Mouse (Mus musculus) R1 (cell line): ENCODE results near the gene Rasgrp2.

Experiments used
- DNase-seq: peaks from one replicate; pipeline ENCODE4 v3.0.0-alpha.2; 2018; ENCODE audit warnings: low read depth, low spot score

Rasgrp2 gene

DNA sequence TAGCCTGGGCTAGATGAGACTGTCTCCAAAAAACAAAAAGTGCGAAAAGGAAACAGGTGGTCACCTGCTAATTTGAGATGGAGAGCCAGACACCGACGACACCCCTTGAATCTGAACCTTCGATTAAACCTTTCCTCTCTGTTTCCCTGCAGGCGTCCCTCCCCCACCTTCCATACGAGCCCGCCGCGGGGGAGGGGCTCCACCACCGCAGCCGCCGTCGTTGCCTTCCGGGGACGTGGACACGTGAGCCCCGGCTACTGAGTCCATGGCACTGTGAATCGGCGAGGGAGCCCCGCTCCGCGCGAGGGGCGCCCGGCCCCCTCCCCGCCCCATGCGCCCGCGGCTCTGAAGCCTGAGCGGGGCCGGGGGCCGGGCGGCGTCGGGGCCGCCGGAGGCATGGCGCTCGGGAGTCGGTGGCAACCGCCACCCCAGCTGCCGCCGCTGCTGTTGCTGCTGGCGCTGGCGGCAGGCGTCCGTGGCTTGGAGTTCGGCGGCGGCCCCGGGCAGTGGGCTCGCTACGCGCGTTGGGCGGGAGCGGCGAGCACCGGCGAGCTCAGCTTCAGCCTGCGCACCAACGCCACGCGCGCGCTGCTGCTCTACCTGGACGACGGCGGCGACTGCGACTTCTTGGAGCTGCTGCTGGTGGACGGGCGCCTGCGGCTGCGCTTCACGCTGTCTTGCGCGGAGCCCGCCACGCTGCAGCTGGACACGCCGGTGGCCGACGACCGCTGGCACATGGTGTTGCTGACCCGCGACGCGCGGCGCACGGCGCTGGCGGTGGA is 28.7 kb downstream of the Rasgrp2 start:
- peak; percentile 47 for DNase-seq

DNA sequence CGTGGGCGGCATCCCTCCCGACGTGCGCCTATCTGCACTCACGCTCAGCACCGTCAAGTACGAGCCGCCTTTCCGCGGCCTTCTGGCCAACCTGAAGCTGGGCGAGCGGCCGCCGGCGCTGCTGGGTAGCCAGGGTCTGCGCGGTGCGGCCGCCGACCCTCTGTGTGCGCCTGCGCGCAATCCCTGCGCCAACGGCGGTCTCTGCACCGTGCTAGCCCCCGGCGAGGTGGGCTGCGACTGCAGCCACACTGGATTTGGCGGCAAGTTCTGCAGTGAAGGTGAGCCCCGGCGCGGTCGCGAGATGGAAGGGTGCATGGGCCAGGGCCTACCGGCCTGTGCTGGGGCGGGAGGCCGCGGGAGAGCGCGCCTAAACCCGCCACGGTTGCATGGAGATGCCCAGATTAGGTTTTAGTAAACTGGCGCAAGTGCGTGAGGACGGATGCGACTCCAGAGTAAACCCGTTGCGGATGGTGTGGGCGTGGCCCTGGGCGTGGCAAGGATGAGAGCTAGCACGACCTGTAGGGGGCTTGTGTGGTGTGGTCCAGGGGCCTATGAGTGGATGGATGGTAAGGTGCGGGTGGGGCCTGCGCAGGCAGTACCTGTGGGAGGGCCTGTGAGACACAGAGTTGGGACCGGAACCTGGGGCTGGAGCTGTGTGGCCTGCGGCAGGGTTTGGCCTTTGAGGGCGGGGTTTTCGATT is 29.5 kb downstream of the Rasgrp2 start:
- DNase-seq: peak; percentile 99

DNA sequence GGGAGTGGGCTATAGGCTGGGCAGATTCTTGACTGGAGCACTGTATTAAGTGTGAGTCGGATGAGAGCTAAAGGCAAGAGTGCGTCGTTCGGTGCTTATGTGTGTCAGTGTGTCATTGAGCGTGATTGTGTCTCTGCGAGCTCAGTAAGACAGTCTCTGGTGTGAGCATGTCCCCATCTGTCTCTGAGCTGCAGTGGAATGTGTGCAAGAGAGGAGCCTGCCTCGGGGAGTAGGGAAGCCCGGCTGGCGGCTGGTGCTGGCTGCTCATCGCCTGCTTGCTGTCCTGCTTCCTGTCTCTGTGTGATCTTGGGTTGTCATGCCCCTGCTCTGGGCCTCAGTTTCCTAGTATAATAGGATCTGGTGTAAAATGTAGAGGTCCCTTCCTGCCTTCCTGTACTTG is 43.9 kb downstream of the Rasgrp2 start:
- no peak for DNase-seq

DNA sequence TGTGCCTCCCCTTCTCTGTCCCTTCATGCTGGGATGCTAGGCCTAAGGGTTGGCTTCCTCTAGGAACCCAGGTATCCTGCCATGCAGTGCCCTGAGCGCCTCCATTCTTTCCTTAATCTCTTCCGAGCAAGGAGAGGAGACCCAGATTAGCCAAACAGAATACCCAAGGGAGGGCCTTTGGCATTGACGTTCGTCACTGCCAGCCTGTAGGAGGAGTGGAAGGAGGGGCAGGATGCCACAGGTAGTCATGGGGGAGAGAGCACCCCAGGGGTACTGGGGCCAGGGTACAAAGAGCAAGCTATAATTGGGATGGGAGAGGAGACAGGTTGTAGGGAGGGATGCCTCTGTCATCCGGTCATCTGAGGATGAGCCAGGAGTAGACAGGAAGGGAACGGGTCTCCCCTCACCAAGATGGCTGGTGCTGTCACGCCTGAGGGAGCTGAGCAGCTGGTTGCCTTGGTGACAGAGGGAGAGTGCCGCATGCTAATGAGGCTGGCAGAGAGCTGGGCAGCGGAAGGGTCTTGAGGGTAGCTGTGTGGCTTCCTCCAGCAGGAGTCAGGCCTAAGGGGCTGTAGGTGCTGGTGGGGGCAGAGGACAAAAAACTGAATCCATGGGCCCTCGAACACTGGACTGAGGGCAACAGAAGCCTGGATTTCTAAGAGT is 46.8 kb downstream of the Rasgrp2 start:
- DNase-seq: no peak

DNA sequence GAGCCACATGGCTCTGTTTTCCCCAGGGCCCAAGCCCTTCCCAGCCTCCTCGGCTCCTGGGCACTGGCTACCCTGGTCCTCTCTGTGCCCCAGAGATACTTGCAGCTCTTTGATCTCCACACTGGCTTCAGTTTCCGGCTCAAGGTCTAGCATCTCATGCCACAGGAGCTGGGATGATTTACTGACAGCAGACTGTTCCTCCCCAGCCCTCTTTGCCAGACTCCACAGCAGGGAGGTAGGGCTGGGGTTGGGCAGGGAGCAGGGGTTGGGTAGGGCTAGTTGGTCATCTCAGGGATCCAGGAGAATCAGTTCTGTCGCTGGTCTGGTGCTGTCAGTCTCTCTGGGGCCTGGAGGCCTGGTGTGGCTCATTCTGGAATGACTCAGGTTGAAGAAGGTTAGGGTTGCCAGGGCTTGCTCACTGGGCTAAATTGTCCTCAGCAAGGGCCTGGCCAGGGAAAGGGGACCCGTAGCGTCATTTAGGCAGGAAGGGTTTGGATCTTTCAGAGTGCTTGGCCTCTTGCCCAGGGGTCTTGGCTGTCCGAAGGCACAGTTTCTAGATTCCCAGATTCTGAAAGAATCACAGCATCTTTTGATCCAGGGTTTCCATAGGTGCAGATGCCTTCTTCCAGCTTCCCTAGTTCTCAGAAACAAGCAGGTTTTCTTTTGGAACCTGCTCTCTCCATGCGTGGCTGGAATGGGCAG is 47.7 kb downstream of the Rasgrp2 start:
- DNase-seq: no peak

GRCm38 (mm10) chr19:6448752-6449151 is 49.6 kb downstream of the Rasgrp2 start:
- no peak for DNase-seq

DNA sequence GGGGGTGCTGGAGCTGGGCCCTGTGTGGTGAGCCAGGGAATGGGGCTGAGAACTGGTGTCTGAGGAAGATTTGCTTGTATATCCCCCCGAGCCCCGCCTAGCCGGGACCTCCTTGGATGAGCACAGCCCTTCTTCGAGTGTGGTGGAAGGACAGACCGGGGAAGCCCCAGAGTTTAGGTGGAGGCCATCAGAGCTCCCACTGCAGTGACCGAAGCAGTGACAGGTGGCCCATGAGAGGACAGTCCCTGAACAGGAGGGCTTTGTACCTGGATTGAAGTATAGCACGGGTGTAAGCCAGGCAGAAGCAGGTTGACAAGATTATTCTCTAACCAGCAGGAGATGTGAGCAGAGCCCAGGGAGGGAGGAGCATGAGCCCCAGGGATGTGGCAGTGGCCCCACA is 50.7 kb downstream of the Rasgrp2 start:
- DNase-seq: no peak

DNA sequence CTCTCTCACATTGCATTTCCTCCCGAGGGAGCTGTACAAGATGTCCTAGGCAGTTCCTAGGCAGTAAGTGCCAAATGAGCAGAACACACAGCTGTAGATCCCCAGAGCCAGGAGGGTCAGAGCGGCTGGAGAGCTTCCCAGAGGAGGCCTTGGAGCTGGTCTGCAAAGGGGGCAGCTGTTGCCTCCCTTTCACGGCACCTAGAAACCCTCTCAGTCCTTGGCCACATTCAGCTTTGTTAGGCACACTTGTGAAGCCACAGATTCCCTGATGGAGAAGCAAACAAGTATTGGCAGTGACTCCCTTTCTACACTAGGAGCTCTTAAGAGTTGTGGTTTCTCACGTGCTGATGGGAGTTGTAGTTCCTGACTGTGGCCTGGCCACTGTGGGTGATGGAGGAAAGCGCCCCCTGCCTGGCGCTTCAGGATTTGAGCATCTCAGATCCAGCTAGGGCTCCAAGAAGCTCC is 52.9 kb downstream of the Rasgrp2 start:
- DNase-seq: peak; percentile 96

DNA sequence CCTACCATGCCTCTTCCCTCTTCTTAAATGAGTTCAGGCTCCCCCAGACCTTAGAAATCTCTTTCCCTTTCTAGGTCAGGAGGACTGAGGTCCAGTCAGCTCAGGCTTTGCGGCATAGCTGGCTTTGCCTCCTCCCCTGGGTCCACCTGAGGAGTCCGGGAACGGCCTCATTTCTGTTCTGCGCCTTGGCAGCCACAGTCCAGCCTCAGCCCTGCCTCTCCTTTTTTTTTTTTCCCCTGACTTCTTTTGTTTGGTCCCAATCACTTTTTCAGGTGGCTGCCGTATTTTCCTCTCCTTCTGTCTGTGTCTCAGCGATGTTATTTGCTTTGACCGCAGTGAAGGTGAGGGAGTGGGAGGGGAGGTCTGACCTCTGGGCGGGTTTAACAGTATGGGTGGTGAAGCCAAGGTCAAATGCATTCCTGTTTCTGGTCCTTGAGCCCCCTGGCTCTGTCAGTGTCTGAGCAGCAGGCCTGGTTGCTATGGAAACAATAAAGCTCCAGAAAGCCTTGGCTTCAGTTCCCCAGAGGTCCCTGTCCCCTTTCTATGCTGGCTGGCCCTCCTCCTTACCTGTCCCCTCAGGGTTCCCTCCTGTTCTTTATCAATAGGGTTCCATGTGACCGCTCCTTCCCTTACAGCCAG is 53.7 kb downstream of the Rasgrp2 start:
- peak; percentile 89 for DNase-seq

GRCm38 (mm10) chr19:6453349-6453748 is 54.2 kb downstream of the Rasgrp2 start:
- no peak for DNase-seq

DNA sequence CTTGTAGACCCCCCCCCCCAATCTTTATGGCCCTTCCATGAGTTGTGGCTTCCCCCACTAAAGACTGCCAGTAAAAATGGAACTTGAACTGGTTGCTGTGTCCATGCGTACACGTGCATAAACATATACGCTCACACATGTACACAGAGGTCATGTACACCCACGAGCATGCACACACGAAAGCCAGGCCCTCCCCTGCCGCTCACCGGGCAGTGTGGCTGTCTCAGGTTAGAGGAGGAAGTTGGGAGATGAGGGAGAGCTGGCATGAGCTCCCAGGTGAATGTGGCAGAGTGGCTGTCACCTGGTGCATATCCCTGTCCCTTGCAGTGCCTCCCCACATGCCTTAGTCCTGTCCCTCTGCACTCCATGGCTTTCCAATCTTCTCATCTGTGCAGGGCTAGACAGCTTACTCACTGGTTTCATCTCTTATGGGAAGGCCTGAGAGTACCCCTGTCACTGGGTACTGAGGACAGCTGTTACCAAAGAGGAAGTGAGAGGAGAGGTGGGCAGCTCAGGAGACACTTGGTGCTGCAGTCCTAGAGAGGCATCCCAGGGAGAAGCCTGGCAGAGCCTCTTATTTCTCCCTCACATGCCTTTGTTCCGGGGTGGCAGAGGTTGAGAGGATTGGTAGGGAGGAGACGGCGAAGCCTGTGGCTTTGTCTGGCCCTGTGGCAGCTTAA is 55.0 kb downstream of the Rasgrp2 start:
- no peak for DNase-seq

DNA sequence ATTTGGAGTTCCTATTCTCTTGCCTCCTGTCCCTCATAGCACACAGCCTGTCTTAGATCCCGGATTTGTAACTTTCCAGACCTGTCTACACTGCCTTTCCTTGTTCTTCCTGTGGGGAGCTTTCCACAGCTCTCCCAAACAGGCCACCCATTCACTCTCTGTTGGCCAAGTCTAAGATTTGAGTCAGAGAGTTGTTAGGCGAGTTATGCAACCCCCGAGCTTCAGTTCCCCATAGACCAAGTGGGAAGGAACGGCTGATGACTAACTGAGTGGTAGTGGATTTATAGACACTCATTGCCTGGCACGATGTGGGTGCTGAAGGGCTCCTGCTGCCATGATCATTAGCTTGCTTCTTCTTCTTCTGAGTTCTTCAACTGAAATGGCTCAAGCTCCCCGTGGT is 60.4 kb downstream of the Rasgrp2 start:
- no peak for DNase-seq

- no peak for DNase-seq
These were observed 63.7 kb downstream of the Rasgrp2 start for GRCm38 (mm10) chr19:6462841-6463240.

DNA sequence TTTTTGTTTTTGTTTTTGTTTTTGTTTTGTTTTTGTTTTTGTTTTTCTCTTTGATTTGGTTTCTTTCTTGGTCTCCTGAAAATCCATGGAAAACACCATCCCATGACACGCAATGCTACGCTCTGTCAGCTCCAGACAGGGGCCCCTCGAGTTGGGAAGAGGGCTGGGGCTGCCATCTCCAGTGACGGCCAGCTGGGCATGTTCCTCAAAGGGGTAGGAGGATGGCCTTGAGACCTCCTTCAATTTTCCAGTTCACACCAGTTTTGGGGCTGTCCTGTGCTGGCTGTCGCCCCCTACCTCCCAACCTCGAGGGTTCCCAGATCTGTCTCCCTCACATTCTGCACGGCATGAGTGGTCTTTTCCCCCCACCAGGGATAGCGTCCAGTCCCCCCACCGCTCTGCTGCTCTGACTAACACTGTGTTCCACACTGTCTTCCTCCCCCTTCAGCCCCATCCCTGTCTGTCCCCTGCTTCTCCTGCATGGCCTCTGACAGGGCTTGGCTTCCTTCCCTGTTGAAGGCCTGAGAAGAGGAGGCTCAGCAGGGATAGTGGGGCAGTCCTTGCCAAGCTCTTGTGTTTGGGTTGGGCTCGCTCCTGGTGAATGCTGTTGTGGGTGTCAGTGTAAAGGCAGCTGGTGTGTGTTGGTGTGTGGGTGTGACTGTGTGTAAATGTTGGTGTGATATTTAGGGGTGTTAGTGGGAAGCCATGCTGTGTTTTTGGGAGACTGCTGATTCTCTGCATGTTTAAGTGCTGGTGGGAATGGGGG is 65.3 kb downstream of the Rasgrp2 start:
- no peak for DNase-seq
